Mouse (Mus musculus) bone marrow macrophage, adult 2 months (primary cell): ENCODE data around the gene Dnajc11.

Experiments
- CTCF ChIP-seq: IDR thresholded peaks from 2 replicates; pipeline ENCODE4 v1.5.1; 2012; ENCODE audit warnings: low read depth, mild to moderate bottlenecking, low read length, moderate library complexity
- POLR2A ChIP-seq: IDR thresholded peaks from 2 replicates; pipeline ENCODE4 v1.6.1; 2012; ENCODE audit warnings: mild to moderate bottlenecking, low read depth, low read length, borderline replicate concordance

GRCm38 (mm10) chr4:151995371-151996172 lies 62.1 kb downstream of the Dnajc11 start:
- TF ChIP-seq CTCF (no peak), POLR2A (no peak)
